Mouse (Mus musculus): ENCODE results near the gene Ghdc. TPM values are rescaled to one million over a fixed set of nuclear protein-coding genes. Genes with fewer than 3 reads are reported as not detected.

Gene Ghdc
- polyA plus RNA-seq (2012) = 4.4 and 5.2 TPM in 2 replicates

DNA sequence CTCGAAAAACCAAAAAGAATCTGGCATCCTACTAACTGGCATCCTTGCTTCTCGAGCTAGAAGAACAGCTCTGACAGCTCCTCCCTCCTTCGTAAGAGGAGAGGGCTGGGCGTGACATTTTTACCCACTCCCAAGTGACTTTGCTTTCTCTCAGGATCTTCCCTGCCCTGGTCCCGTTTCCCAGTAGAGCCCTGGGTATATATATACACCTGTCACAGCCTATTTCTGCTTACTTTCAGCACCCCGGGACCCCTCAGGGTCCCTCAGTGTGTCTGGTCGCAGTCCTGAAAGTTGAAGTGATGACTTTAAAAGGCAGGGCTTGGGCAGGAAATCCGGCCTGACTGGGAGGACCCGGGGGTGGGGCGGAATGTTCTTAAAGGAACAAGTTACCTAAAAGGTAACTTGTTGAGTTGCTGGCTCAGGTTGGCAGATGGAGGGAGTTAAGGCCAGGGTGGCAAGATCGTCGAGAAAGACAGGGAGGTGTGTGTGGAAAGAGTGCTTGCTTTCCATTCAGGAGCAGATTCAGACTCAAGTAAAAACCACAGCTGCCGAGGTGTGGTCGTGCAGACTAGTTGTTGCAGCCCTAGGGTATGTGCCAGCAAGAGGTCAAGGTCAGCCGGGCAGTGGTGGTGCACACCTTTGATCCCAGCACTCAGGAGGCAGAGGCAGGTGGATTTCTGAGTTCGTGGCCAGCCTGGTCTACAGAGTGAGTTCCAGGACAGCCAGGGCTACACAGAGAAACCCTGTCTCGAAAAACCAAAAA is at the start of gene Ghdc:
Gene Ghdc (minus strand): TSS at position 312 of the 763 bp plus-strand sequence.
- no peak for TF ChIP-seq GATA1 (IDR thresholded peaks at IDR 0.05; ENCODE audit: low read length)

DNA sequence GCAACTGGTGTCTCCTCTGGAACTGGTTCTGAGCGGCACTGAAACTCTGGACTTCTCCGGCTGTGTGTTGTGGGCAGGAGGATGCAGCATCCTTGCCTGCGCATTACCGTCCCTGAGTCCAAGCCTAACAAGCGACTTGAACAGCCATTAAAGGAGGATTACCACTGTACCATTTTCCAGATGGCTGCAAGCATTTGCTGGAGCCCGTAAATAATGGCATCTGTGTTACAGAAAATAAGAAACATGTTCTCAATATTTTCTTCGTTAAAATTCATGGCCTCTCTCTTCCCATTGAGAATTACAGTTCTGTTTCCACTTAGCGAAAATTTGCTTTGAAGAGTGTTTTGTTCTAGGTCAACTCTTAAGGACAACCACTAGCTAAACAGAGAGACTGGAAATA is 49.3 kb upstream of the Ghdc start:
- no peak for TF ChIP-seq GATA1 (IDR thresholded peaks at IDR 0.05; ENCODE audit: low read length)

DNA sequence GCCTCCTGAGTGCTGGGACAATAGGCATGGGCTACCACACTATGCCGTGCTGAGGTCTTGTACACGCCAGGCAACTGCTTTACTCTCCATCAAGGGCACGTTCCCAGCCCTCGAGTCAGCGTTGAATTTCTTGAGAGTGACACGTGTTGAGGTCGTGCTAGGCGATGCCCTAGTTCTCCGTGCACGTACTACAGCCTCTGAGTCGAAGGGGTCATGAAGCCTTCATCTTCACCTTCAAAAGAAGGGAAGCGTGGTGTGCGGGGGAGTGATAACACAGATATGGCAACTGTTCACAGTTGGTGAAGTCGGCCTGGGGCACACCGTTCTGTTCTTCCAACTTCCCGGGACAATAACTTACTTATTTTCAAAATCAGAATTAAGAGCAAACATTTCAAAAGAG is 48.9 kb upstream of the Ghdc start:
- TF ChIP-seq GATA1 (IDR thresholded peaks at IDR 0.05; ENCODE audit: low read length) = no peak

DNA sequence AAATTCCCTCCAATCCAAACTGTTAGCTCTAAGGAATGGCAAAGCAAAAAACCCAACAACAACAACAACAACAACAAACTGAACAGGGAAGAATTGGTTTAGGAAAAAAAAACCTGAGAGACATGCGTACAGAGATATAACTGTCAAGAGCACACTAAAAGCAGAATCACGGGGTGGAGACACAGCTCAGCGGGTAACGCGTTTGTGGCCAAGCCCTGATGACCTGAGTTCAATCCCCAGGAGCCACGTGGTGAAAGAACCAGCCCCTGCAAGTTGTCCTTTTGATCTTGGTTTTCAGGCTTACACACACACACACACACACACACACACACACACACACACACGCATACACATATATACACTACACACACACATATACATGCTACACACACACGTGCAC is 48.3 kb upstream of the Ghdc start:
- TF ChIP-seq GATA1 (IDR thresholded peaks at IDR 0.05; ENCODE audit: low read length) = no peak

DNA sequence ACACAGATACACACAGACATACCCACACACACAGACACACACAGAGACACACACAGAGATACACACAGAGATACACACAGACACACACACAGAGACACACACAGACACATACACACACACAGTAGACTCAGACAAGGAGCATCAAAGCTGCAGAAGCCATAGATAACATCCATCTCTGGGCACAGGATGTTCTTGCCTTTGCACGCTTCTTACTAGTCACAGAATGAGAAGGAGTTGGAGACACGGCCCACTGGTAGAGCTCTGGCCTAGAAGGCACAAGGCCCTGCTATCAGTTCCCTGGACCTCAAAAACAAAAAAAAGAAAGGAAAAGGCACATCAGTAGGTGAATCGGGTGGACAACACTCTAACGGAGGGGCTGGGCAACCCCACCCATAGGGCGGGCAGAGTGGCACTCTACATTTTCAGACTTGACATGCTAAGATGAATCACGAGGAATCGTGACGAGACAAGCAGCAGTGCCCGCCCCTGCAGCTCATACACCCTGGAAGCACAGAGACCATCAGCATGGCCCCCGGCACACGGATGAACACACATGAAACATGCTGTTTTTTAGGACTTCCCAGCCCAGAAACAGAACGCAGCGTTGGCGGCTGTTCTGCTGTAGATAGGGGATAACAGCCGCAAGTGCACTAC is 47.7 kb upstream of the Ghdc start:
- no peak for TF ChIP-seq GATA1 (IDR thresholded peaks at IDR 0.05; ENCODE audit: low read length)

DNA sequence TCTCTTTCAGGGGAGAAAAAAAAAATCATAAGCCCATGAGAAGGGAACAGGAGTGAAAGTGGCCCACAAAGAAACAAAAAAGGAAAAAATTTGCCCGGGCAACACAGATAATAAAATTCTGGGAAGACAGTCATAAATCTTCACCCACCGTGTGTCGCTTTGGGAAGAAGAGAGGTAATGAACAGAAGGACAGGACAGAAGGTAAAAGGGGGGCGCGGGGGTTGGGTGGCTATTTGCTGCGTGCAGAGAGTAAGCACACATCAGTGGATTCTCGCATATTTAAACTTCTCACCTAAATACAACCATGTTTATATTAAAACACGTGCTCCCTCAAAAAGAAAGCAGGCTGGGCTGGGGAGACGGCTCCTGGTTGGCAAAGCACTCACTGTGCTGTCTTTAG is 46.6 kb upstream of the Ghdc start:
- TF ChIP-seq GATA1 (IDR thresholded peaks at IDR 0.05; ENCODE audit: low read length) = no peak

DNA sequence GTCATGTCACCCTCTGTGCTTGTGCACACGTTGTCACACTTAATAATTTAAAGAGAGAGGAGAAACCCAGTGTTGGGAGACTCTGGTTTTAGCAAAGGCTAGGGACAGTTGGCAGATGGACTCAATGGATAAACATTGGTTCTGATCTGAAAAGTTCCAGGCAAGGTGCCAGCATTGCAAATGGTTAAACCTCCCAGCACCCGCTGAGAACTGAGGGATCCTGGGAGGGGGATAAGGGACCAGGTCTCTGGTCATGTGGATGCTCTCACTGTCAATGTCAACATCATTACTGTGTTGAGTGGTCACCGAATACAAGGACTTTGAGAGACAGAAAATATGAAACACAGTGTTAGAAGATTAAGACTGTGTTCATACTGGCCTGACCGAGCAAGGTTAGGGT is 46.0 kb upstream of the Ghdc start:
- TF ChIP-seq GATA1 (IDR thresholded peaks at IDR 0.05; ENCODE audit: low read length) = no peak

DNA sequence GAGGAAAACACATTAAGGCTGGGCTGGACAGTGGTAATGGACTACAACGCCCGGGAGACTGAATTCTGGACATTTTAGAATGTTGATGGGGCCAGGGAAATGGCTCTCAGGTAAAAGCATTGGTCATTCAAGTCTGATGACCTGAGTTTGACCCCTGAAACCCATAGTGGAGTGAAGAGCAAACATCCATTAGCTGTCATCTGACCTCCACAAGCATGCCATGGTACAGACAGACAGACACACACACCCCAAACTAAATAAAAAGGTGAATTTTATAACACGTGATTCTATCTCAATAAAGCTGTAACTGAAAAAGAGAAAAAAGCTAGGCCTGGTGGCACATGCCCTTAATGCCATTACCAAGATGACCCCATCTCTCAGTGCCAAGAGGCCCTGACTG is 45.6 kb upstream of the Ghdc start:
- no peak for TF ChIP-seq GATA1 (IDR thresholded peaks at IDR 0.05; ENCODE audit: low read length)

DNA sequence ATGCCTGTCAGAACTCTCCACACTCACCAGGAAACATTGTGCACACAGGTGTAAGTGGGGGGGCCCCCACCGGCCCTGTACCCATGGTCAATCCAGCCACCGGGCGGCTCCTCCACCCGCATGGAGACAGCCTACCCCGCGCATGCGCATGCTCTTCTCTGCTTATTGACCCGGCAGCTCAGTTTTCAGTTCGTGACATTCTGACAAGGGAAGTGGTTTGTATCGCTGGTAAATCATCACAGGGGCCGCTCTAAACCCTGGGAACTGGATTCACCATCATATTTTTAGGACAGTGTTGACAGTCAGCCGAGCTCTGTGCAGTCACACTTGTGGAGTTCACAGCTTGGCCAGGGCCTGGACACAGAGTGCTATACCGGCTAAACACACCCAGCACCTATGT is 43.7 kb upstream of the Ghdc start:
- TF ChIP-seq GATA1 (IDR thresholded peaks at IDR 0.05; ENCODE audit: low read length) = no peak

DNA sequence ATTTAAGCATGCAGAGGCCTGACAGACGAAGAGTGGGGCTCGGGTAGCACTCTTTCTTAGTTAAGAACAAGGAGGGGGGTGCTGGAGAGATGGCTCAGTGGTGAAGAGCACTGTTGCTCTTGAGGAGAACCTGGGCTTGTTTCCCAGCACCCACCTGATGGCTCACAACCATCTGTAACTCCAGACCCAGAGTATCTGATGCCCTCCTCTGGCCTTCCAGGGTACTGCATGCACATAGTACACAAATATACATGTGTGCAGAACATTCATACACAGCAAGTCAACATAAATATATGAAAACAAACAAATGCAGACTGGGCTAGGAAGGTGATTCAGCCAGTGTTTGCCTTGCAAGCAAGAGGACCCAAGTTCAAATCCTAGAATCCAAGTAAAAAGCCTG is 40.4 kb upstream of the Ghdc start:
- TF ChIP-seq GATA1 (IDR thresholded peaks at IDR 0.05; ENCODE audit: low read length) = no peak

DNA sequence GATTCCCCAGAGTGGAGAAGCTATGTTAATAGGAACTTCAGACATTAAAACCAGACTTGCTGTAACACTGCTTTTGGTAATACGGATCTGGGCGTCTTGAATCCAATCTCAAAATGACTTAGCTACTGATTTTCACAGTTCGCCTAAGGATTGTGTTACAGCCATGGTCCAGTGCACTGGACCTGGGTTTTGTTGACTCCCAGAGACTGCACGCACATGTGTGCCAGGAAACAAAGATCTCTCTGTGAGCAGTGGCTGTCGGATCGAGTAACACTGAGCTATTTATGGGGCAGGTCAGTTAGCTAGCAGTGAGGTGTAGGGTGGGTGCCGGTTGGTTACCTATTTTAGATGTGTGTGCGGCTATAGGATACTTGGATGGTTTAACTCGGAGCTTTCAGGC is 39.8 kb upstream of the Ghdc start:
- no peak for TF ChIP-seq GATA1 (IDR thresholded peaks at IDR 0.05; ENCODE audit: low read length)

DNA sequence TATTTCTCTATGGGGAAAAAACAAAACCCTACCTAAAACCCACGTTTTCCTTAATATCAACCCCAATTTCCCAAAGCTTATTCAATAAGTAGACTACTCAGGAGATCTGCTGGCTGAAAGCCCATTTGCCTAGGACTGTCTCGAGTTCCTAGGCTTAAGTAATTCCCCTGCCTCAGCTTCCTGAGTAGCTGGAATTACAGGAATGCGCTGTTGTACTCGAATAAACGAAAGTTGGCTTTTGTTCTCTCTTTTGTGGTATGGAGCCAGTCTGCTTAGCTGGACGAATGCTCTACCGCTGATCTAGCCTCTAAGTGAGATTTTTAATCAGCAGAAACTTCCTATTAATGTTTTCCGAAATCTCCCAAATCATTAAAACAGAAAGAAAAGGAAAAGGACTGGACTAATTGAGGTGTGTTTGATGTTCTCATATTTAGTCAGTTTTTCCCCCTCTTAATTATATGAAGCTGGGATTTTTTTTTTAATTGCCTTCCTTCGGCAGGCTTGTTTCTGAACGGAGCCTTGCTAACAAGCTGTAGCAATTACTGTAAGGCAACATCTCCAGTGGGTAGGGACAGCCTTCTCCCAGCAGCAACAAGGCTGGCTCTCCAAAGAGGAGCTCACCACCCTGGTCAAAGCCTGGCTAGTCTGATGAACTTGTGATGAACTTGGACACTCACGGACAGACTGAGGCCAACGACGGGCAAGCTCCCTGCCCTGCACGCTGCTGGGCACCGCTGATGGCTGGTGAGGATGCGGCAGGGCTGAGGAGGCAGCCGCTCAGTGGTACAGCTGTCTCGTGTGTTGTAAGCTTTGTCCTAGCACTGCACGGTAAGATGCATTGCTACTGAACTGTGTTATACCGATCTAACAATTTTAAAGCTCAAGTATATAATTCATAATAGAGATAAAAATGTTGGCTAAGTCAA is 35.9 kb upstream of the Ghdc start:
- TF ChIP-seq GATA1 (IDR thresholded peaks at IDR 0.05; ENCODE audit: low read length) = no peak

DNA sequence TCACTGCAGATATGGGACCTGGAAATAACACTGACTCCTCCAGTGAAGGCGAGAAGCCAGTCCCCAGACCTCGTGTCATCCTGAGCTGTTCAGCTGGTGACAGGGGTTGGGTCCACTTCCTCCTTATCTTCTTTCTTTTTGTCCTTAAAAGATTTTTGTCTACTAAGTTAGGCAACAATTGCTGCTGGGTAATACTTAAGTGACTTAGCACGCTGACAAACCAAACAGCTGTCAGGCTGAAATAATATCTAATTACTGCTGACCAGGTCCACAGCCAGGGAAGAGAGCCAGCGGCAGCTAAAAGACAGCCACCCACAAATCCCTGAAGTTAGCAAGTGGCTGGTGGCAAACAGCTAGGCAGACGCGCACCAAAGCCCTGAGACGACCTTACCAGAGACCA is 34.8 kb upstream of the Ghdc start:
- TF ChIP-seq GATA1 (IDR thresholded peaks at IDR 0.05; ENCODE audit: low read length) = no peak

DNA sequence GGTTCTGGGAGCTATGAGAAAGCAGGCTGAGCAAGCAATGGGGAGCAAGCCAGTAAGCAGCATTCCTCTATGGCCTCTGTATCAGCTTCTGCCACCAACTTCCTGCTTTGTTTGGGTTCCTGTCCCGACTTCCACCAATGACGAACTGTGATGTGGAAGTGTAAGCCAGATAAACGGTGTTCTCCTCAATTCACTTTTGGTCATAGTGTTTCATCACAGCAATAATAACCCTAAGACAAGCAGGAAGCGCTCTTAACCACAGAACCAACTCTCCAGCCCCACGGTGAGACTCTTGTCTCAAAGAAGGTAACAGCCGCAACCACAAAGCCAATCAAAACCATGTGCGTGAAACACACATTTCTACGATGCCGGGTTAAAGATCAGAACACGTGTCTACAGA is 33.7 kb upstream of the Ghdc start:
- no peak for TF ChIP-seq GATA1 (IDR thresholded peaks at IDR 0.05; ENCODE audit: low read length)

DNA sequence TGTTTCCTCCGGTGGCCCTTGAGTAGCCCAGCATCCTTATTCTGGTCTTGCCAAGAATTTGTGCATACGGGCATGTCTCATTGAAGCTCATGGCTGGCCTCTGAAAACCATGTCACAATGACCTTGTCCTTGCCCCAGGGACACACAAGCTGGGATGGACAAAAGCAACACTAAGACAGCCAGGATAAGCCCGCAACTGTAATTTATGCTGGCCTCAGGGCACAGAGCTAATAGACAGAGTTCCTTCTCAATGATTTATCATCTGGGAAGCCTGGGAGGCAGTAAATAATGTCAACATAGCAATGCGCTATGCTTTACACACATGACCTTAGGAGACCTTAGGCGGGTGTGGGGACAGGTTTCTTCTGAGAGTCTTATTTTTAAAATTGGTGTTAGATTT is 28.7 kb upstream of the Ghdc start:
- no peak for TF ChIP-seq GATA1 (IDR thresholded peaks at IDR 0.05; ENCODE audit: low read length)

DNA sequence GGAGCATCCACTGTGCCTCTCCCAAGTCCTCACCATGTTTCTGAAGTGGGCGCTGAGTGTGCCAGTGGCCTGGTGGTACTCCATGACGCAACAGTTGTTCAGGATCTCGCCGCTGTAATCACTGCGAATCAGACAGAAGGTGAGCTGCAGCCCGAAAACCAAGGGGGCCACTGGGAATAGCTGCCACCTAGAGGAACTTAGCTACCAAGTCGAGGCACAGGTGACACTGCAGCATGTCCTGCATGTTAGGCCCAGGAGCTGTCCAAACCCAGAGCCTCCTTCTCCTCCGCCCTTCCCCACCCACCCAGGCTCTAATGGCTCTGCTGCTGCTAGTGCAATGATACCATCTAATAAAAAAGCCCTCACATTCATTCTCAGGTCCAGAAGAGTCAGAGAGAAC is 25.8 kb upstream of the Ghdc start:
- TF ChIP-seq GATA1 (IDR thresholded peaks at IDR 0.05; ENCODE audit: low read length) = no peak
